Mouse (Mus musculus) cerebellum, postnatal 4 days (tissue): ENCODE measurements around the gene Map6.
A peak's percentile ranks its signal among the peaks of the same experiment; 100 is the strongest.

Source experiments
- DNase-seq, 2 experiments: peaks; one replicate each; pipeline ENCODE4 v3.0.0; 2022; ENCODE audit warnings: low spot score in 2 of 2, mixed read lengths in 1 of 2

The Map6 gene

DNA sequence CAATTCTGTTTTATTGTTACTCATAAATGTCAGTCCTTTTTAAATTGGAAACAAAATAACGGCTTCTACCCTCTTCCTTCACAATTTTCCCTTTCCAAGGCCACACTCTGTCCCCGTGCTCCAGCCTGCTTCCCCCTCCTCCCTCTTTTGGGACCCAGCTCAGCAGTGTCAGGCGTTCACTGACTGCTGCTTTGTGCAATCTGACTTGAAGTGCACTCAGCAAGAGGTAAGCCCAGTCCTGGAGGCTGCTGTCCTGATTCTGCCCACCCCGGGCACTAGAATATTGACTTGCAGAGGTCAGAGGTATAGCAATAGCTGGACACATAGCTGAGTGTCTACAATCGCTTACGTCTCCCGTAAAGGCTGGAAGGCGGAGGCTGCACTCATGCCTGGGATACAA lies 46.0 kb downstream of the Map6 start:
- DNase-seq = no peak

DNA sequence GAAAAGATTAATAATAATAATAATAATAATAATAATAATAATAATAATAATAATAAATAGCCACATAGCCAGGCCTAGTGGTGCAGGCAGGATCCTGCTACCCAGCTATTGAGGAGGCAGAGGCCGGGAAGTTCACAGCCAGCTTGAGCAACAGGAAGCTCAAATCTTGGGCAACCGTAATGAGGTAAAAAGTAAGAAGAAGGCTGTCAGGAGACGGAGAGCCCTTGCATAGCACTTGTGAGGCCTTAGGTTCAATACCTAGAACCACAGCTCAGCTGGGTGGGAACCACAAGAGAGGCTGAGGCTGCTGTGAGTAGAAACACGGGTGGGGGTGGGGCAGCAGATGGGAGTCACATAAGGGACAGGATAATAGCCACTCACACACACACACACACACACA lies 47.3 kb downstream of the Map6 start:
- DNase-seq = no peak

DNA sequence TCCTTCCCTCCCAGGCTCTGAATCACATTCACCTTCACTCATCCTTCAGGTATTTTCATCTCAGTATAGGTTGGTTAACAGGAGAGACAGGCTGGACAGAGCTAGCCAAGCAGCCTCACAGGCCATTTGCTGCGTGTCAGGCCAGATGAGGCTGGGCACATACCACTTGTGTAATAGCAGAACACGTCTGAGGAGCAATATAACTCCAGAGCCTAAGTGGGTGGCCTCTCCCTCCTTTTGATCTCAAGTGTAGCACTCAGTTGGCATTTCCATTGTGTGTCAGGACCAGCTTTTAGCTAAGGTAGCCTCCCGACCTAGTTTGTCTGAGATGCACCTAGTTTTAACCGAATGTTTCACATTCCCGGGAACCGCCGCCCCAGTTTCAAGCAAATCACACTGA lies 49.0 kb downstream of the Map6 start:
- DNase-seq = no peak

- no peak for DNase-seq
Observed at GRCm38 (mm10) chr7:99317475-99317874, 50.2 kb downstream of the Map6 start.

- no peak for DNase-seq
Observed at GRCm38 (mm10) chr7:99320524-99320923, 53.3 kb downstream of the Map6 start.

DNA sequence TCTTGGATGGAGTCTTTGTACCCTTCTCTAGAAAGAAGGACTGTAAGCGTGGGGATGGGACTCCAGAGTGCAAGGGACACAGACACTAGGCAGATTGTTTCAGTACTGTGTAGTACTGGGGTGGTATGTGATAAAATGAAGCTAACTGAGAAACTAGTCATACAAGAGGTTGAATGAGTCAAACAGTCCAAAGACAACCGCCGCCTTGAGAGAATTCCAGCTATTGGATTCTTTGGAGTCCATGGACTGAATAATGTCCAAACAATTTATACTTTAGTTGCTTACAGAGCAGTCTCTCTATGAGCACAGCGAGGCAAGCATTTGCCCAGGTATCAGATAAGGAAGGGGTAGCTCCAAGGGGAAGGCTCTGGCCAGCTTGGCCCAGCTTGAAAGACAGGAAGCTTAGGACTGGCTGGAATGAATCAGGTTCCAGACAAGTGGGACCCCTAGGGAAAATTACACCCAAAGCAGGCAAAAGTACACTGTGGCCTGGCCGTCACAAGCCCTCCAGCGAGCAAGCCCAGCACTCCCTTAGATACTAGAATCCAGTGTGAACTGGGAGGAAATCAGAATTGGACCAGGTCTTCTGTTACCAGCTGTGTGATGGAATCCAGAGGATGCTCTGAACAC lies 55.6 kb downstream of the Map6 start:
- DNase-seq = no peak

DNA sequence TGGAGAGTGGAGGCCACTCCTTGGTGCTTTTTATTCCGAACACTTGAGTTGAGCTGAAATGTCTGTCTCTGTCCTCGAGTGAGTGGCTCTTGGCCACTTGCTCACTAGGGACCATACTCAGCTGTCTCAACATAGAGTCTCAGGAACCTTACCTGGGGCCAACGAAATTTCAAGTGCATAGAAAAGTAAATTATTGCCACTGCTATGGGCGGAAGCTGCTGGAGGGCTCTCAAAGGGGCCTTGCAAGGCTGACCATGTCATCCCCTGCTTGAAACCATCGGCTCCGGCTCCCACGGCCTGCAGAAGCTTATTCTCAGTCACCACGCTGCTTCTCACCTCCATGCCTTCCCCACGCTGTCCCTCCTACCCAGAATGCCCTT lies 56.1 kb downstream of the Map6 start:
- DNase-seq = no peak

DNA sequence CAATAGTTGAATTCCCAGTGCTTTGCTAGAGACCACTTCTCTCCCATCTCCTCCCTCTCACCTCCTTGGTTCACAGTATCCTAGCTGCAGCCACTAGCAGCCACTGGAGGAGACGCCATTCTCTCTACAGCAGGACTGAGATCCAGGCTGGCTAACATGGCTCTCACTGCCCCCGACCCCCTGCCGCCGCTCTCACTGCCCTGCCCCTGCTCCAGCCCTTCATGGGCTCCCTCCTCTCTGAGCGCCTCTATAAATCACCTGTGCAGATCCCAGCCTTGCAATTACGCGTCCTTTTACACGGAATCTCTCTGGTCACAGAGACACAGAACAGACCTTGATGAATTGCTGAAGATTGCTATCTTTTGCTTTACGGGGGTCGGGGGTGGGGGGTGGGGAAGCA lies 57.6 kb downstream of the Map6 start:
- no peak for DNase-seq

DNA sequence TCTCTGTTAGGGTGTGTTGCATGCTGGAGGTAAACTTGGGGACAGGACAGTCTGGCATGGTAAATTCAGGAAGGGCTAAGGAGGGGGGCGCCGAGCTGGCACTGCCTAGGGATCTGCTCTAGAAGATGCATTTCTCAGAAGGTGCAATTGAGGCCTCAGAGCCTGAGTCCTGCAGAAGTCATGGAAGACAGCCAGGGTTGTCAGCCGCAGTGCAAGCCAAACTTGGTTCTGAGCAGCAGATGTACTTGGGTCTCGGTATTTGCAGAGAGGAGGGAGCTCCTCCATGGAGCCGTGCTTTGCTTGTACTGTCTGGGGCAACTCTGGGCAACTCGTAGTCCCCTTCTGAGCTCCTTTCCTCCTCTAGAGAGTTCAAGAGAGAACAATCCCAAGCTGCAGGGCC lies 58.9 kb downstream of the Map6 start:
- no peak for DNase-seq

- DNase-seq = no peak
Observed at GRCm38 (mm10) chr7:99328847-99329246, 61.6 kb downstream of the Map6 start.

DNA sequence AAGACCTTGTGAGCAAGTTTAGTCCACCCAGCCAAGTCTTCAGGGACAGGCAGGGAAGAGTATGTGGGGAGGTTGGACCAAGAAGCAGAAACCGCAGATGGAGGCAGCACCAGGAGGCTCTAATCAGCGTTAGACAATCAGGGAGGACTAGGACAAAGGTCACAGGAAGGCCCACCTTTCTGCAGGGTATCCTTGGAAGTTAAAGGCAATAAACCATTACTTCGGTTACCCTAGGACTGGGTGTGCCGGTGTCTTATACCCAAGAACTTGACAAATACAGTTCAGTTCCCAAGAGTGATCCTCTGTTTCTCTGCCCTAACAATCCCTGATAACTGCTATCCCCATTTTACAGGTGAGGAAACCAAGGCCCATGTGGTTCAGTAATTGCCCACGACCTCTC lies 62.8 kb downstream of the Map6 start:
- no peak for DNase-seq

DNA sequence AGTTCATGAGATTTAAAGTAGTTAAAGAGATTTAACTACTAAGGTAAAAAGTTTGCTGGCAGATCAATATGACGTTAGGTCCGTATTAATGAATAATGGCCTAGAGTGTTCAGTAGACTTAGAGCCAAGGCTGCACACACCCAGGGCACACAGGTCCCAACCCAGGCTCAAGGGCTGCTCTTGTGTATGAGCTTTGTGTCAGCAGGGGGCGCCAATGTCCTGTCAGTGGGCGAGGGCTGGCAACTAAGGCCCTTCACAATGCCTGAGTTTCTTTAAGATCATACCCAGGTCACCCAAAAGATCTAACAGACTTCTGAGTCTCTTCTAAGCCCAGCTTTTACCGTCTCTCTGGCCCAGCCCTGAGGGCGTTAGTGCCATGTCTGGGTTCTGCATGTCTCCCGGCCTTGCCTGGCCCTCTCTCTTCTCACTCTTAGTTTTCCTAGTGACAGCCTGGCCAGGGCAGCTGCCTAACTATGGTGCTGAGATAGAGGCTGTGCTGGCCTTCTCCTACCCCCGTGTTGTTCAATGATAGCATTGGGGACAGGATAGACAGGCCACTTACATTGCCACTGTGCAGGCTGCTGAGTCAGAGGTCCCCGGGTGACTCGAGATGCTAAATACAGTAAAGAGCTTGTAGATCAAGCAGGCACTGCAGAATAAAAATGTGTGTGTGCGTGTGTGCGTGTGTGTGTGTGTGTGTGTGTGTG lies 65.7 kb downstream of the Map6 start:
- peak; percentile 54 to 81 for DNase-seq

DNA sequence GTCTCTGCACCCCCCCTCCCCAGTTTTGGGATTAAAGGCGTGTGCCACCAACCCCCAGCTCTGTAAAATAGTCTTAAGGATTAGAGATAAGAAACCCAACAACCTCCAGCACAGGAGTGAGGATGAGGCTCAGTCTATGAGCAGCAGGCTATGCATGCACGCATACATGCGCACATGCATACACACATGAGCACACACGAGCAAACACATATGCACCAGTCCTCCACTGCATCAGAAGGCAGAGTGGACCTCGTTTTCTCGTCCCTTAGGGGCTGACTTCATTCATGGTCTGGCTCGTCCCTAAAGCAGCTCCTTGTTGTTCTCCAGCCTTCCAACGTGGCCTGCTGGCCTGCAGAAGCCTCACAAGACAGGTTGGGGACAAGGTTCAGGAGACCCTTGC lies 73.5 kb downstream of the Map6 start:
- no peak for DNase-seq

- DNase-seq = no peak
Observed at GRCm38 (mm10) chr7:99343577-99343976, 76.3 kb downstream of the Map6 start.

GRCm38 (mm10) chr7:99347268-99347667 lies 80.0 kb downstream of the Map6 start:
- DNase-seq = no peak

DNA sequence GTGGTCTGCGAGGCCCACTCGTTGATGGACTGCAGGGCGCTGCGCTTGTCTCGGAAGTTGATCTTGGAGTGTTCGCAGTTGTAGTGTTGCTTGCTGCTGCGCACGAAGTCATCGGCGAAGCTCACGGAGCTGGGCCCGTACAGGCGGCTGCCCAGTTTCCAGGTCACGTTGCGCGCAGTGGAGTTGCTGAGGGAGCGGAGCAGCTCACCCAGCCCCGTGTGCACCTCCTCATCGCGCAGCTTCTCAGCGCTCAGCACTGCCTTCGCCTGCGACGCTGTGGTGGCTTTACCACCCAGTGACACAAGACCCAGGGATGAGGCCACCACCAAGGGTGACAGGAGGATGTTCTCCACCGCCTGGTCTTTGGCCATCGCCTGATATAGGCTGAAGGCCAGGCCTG lies 81.6 kb downstream of the Map6 start:
- DNase-seq = no peak

DNA sequence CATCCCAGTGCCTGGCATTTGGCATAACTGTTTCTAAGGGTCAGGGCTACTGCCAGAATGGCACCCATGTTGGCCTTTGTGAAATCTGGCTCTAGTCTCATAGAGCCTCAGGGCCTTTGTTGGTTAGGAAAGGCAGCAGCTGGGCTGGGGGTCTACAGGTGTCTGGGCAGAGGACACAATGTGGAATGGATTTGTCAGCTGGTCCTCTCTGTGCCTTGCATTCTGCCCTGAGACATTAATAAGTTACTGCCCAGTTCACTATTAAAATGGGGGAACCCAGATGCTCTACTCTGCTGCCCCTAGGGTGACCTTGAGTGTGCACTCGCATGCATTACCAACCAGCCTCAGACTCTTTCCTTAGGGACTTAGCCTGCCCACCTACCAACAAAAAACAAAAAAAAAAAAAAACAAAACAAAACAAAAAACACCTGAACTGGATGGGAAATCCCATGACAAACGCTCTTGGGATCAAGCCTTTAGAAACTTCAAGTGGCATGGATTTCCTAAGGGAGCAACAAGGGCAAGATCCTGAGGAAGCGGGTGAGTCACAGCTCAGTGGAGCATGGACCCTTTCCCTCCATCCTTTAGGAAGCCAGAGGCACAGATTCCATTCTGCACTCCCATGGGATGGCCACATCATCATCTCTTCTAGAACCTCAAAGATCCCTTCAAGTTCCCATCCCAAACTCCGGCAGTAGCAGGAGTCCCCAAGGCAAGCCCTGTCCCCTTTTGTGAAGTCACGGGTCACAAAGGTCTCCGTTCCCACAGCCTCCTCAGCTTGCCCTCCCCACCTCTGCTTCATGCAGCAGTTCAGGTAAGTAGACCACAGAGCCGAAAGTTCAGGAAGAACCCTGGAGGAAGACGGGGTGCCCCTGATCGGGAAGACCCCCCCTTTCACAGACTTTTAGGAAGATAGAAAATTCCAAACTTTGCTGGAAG lies 82.8 kb downstream of the Map6 start:
- no peak for DNase-seq

DNA sequence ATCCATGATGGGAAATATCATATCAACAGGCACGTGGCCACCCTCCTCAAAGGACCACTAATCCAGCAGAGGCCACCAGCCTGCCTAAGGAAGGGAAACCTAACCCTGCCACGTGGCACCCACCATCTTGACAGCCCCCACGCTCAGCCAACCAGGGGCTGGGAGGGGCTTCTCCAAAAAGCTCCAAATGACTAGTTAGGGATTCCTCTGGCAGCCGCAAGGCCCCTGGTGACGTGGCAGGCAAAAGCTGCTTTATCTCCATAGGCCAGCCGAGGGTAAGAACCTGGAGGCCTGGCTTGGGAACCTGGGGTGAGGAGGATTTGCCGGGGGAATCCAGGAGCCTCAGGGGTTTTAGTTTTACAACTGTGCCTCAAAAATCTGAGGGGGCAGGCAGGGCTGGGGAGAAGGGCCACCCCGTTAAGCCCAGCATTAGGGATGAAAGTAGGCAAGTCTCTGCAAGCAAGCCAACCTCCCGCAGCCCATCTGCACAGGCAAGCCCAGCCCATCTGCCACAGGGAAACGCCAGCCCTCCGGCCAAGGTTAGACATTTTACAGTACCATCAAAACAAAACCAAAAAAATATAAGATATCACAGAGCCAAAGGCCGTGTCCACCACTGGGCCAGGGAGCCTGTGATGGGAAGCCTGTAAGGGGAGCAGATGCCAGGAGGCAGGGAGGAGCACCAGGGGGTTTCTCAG lies 84.0 kb downstream of the Map6 start:
- peak in 1 of 2 experiments; percentile 51 for DNase-seq

DNA sequence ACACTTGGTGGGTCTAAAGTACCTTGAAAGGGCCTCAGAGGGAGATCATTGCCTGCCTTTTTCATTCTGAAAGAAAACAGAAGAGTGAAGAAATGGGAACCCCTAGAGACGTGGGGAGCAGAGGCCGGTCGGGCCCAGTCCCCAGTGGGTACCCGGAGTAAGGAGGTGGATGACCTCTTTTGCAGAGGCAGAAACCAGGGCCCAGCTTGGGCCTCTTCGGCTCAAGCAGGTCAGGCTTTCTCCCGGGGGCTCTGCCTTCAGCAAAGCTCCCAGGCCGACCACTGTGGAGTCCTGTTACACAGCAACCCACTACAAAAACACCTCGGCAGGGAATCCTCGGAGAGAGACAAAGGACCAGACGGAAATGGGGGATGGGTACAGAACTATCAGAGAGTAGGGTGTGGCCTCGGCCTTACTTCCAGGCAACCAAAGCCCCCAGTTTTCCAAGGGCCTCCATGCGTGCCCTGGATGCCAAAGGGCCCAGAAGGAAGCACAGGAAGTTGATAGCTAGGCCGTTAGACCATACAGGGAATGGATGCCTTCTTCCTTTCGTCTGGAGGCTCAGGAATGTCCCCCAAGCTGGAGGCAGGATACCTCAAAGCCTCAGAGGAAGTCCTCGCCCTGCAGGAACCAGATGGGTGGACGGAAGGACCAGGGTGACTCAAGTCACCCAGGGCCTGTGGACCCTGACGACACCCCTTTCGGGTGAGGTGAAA lies 84.7 kb downstream of the Map6 start:
- no peak for DNase-seq

DNA sequence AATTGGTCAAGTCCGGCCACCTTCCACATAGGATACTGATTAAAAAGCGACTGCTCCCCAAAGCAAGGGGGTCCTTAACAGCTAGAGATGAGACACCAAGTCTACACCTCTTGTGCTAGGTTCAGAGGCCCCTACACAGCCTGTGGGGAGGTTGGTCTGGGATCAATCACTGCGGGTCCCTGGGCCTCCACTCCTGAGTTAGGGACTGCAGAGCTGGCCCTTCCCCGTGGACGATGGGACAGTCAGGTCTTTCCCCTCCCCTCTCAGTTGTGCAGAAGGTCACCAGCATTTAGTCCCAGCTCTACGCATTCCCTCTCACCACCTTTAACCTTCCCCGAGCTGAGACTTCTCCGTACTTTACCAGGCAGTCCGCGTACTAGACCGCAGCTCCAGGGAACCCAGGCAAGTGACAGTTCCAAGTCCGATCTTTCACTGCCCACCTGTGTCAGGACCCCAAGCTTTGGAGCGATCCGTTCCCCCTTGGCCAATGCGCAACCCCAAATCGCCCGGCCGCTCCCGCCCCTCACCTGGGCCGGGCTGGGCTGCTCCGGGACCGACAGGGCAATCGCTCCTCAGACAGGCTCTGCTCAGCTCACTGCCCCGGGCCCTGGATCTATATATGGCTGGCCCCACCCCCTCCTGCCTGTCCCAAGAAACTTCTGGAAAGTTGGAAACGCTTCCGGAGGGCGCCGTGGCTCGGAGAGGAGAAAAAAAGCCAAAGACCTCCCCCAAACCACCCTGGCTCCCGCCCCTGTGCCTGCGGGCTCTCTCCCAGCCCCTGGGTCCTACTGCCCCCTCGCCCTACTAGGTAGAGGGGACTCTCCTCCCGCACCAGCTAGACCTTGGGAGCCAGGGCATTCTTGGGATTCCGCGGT lies 85.5 kb downstream of the Map6 start, which contains the start of gene Serpinh1:
Gene Serpinh1 (minus strand): TSS at position 714 of the 875 bp plus-strand sequence.
- peak; percentile 38 to 62 for DNase-seq
